Comparison of ENCODE assay signal across 8 mouse cellular contexts in the genomic region with DNA sequence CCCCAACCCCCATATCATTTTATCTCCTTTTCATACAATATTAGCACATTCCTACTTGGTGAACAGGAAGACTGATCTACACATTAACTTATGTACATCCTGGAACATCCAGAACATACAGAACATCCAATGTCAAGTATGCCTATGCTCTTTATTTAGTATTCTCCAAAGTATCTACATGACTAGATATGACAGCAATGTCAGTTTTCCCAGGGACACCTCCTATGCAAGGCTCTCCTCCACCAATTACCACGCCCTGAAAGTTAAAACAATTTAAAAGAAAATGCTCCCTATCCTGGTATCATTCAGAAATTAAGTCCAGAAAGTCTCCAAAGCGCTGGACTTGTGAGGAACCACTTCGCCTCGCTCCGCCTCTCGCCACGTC. TPM values are rescaled to one million over a fixed set of nuclear protein-coding genes. Genes with fewer than 3 reads are reported as not detected.
DNase-seq lines count a peak whose midpoint lies in the region; ATAC-seq and TF ChIP-seq lines count a peak whose summit lies in the region.

No protein-coding gene starts in this region.

- no peaks in the 10 kb centered on the region for H3K9me3 ChIP-seq in heart, postnatal 0 days (replicated peaks; ENCODE audit: control insufficient read depth, low read length)
- peaks cover 9% of the 10 kb centered on the region; the same call in 1 of the 2 replicates for H3K9me3 ChIP-seq in embryonic facial prominence, embryonic 14.5 days (ENCODE audit: control insufficient read depth, low read length)
- H3K9me3 ChIP-seq in intestine, embryonic 15.5 days = no peaks in the 10 kb centered on the region
- H3K9me3 ChIP-seq in midbrain, embryonic 16.5 days (replicated peaks; ENCODE audit: control insufficient read depth, low read length, poor library complexity, severe bottlenecking) = no peaks in the 10 kb centered on the region; the same call in 1 of the 2 replicates

- no peak for DNase-seq in heart, postnatal 0 days (ENCODE audit: low spot score)
- no peak for DNase-seq in heart, postnatal 36 days
- DNase-seq in embryonic facial prominence, embryonic 14.5 days (ENCODE audit: low spot score) = no peak
- DNase-seq in adrenal gland, postnatal 25 days = no peak
- DNase-seq in gastrocnemius, postnatal 36 days = no peak
- DNase-seq in urinary bladder, postnatal 25 days (ENCODE audit: low spot score) = no peak

- ATAC-seq in heart, postnatal 0 days (ENCODE audit: insufficient read depth, low read depth) = no peak; the same call in 1 of the 2 replicates
- no peak; the same call in 1 of the 2 replicates for ATAC-seq in embryonic facial prominence, embryonic 14.5 days (ENCODE audit: low read depth)
- ATAC-seq in intestine, embryonic 15.5 days = no peak
- no peak; the same call in 1 of the 2 replicates for ATAC-seq in midbrain, embryonic 16.5 days

- H3K4me2 ChIP-seq in heart, postnatal 0 days (ENCODE audit: low read depth, low read length) = peak overlapping the region; percentile 81
- peak overlapping the region; percentile 93 for H3K4me2 ChIP-seq in embryonic facial prominence, embryonic 14.5 days (ENCODE audit: low read depth, low read length)
- H3K4me2 ChIP-seq in intestine, embryonic 15.5 days (replicated peaks) = peak overlapping the region; percentile 89
- H3K4me2 ChIP-seq in midbrain, embryonic 16.5 days (ENCODE audit: low read length) = peak overlapping the region; percentile 92

- TF ChIP-seq EP300 in heart, postnatal 0 days (IDR thresholded peaks at IDR 0.05; ENCODE audit: low read depth) = no peak

- 3% methylated on average over 7 of the region's 7 CpGs for WGBS in heart, postnatal 0 days
- WGBS in embryonic facial prominence, embryonic 14.5 days = 3% methylated on average over 7 of the region's 7 CpGs
- 2% methylated on average over 7 of the region's 7 CpGs for WGBS in intestine, embryonic 15.5 days
- WGBS in midbrain, embryonic 16.5 days = 2% methylated on average over 7 of the region's 7 CpGs

- H3K27me3 ChIP-seq in heart, postnatal 0 days (ENCODE audit: control insufficient read depth, insufficient read depth, low read length) = no peaks in the 10 kb centered on the region
- no peaks in the 10 kb centered on the region for H3K27me3 ChIP-seq in embryonic facial prominence, embryonic 14.5 days (replicated peaks; ENCODE audit: control insufficient read depth, insufficient read depth, low read length)
- H3K27me3 ChIP-seq in intestine, embryonic 15.5 days (replicated peaks) = no peaks in the 10 kb centered on the region
- H3K27me3 ChIP-seq in midbrain, embryonic 16.5 days (ENCODE audit: control insufficient read depth, insufficient read depth, low read depth, low read length) = no peaks in the 10 kb centered on the region

- intact Hi-C loops in heart, postnatal 36 days (cut with DNase I) = no loop called here
- intact Hi-C loops in gastrocnemius, postnatal 36 days (cut with DNase I) = no loop called here

- TF ChIP-seq CTCF in heart, postnatal 0 days (IDR thresholded peaks at IDR 0.05; ENCODE audit: low read depth) = no peak

- H3K4me1 ChIP-seq in heart, postnatal 0 days (ENCODE audit: control insufficient read depth, insufficient read depth) = peaks cover 6% of the 10 kb centered on the region
- H3K4me1 ChIP-seq in embryonic facial prominence, embryonic 14.5 days (ENCODE audit: control insufficient read depth, insufficient read depth, low read length) = peaks cover 9% of the 10 kb centered on the region
- 0 out of 2 replicates have a peak, but pooled peaks cover 9% of the 10 kb centered on the region for H3K4me1 ChIP-seq in intestine, embryonic 15.5 days (replicated peaks)
- H3K4me1 ChIP-seq in midbrain, embryonic 16.5 days (ENCODE audit: control insufficient read depth, insufficient read depth, low read length) = peaks cover 6% of the 10 kb centered on the region; the same call in 1 of the 2 replicates

- H3K27ac ChIP-seq in heart, postnatal 0 days (ENCODE audit: low read depth) = no peak overlapping the region
- H3K27ac ChIP-seq in embryonic facial prominence, embryonic 14.5 days (replicated peaks; ENCODE audit: low read depth, low read length) = no peak overlapping the region
- no peak overlapping the region for H3K27ac ChIP-seq in intestine, embryonic 15.5 days
- H3K27ac ChIP-seq in midbrain, embryonic 16.5 days (ENCODE audit: low read length) = no peak overlapping the region

- H3K9ac ChIP-seq in heart, postnatal 0 days (replicated peaks; ENCODE audit: low read depth, low read length) = no peak overlapping the region
- H3K9ac ChIP-seq in embryonic facial prominence, embryonic 14.5 days (ENCODE audit: low read depth, low read length) = no peak overlapping the region
- H3K9ac ChIP-seq in intestine, embryonic 15.5 days = no peak overlapping the region
- no peak overlapping the region for H3K9ac ChIP-seq in midbrain, embryonic 16.5 days (ENCODE audit: low read depth, low read length)

- peaks cover 12% of the 10 kb centered on the region for H3K36me3 ChIP-seq in heart, postnatal 0 days (replicated peaks; ENCODE audit: control insufficient read depth, insufficient read depth, low read length)
- H3K36me3 ChIP-seq in embryonic facial prominence, embryonic 14.5 days (ENCODE audit: control insufficient read depth, insufficient read depth, low read length) = 0 out of 2 replicates have a peak, but pooled peaks cover 8% of the 10 kb centered on the region
- peaks cover 6% of the 10 kb centered on the region; the same call in 1 of the 2 replicates for H3K36me3 ChIP-seq in intestine, embryonic 15.5 days
- H3K36me3 ChIP-seq in midbrain, embryonic 16.5 days (ENCODE audit: control insufficient read depth, insufficient read depth, low read length) = no peaks in the 10 kb centered on the region

- H3K4me3 ChIP-seq in heart, postnatal 0 days (ENCODE audit: low read depth, low read length) = peak overlapping the region; percentile 73
- peak overlapping the region; percentile 76 for H3K4me3 ChIP-seq in embryonic facial prominence, embryonic 14.5 days (ENCODE audit: low read depth, low read length)
- peak overlapping the region; percentile 76 for H3K4me3 ChIP-seq in intestine, embryonic 15.5 days (replicated peaks)
- peak overlapping the region; percentile 81 for H3K4me3 ChIP-seq in midbrain, embryonic 16.5 days (ENCODE audit: low read depth, low read length)

RNA-seq across cellular contexts. Expression of a gene that starts 0.4 kb away (rescaled TPM):
- total RNA-seq in heart, postnatal 0 days (2014; rRNA removed; ENCODE audit: low replicate concordance) = 6.5 and 12.2 TPM in 2 replicates
- 30.6 and 35.5 TPM in 2 replicates for polyA plus RNA-seq in heart, postnatal 0 days (2015; fragmentation: Nextera tagmentation; extraction: Ambion mirVana)
- total RNA-seq in heart, postnatal 36 days (2021) = 1 to 10 TPM in 1 of 2 experiments, under 1 TPM in 1; 0.78 to 1.5 TPM
- polyA plus RNA-seq in embryonic facial prominence, embryonic 14.5 days (2014; fragmentation: Nextera tagmentation; extraction: Ambion mirVana) = 42.6 and 46.3 TPM in 2 replicates
- polyA plus RNA-seq in intestine, embryonic 15.5 days (2015; fragmentation: Nextera tagmentation; extraction: Ambion mirVana) = 59.3 and 60.0 TPM in 2 replicates
- 7.5 and 8.8 TPM in 2 replicates for polyA plus RNA-seq in midbrain, embryonic 16.5 days (2015; fragmentation: Nextera tagmentation; extraction: Ambion mirVana)
- 4.1 and 5.6 TPM in 2 replicates for total RNA-seq in adrenal gland, postnatal 25 days (2021)
- under 1 TPM; 0.30 to 0.59 TPM for total RNA-seq in gastrocnemius, postnatal 36 days (2021)

RNA-seq across cellular contexts. Expression of a gene that starts 28.2 kb away (rescaled TPM):
- 92.7 and 103 TPM in 2 replicates for total RNA-seq in heart, postnatal 0 days (2014; rRNA removed; ENCODE audit: low replicate concordance)
- 131 and 133 TPM in 2 replicates for polyA plus RNA-seq in heart, postnatal 0 days (2015; fragmentation: Nextera tagmentation; extraction: Ambion mirVana)
- total RNA-seq in heart, postnatal 36 days (2021) = 10 to 100 TPM; 51.1 to 51.7 TPM
- polyA plus RNA-seq in embryonic facial prominence, embryonic 14.5 days (2014; fragmentation: Nextera tagmentation; extraction: Ambion mirVana) = 214 and 219 TPM in 2 replicates
- 203 and 209 TPM in 2 replicates for polyA plus RNA-seq in intestine, embryonic 15.5 days (2015; fragmentation: Nextera tagmentation; extraction: Ambion mirVana)
- 184 and 185 TPM in 2 replicates for polyA plus RNA-seq in midbrain, embryonic 16.5 days (2015; fragmentation: Nextera tagmentation; extraction: Ambion mirVana)
- 103 and 108 TPM in 2 replicates for total RNA-seq in adrenal gland, postnatal 25 days (2021)
- 10 to 100 TPM; 49.2 to 54.3 TPM for total RNA-seq in gastrocnemius, postnatal 36 days (2021)
